In genomic region chr11:103264427-103265005, GRCm38 (mm10) we compare ENCODE assay signal across 8 mouse cellular contexts. TPM values are rescaled to one million over a fixed set of nuclear protein-coding genes. Genes with fewer than 3 reads are reported as not detected.
DNase-seq lines count a peak whose midpoint lies in the region; ATAC-seq and TF ChIP-seq lines count a peak whose summit lies in the region.
"Had no signal": no experiment of that assay in that cellular context is flagged by ENCODE, and none has a peak within 500 bp of the region (broad histone marks: within the 10 kb centered on the region; RNA-seq: fewer than 3 reads in every experiment).

No protein-coding gene starts in this region.

- peak overlapping the region; percentile 90 for H3K9ac ChIP-seq in CH12.LX (ENCODE audit: insufficient read depth, low read depth)
- no peak overlapping the region; the same call in 1 of the 2 replicates for H3K9ac ChIP-seq in hindbrain, embryonic 13.5 days
- peak overlapping the region; percentile 26 for H3K9ac ChIP-seq in midbrain, embryonic 14.5 days (replicated peaks; ENCODE audit: low read length)

- H3K79me2 ChIP-seq in CH12.LX (replicated peaks; ENCODE audit: control insufficient read depth, extremely low read depth, insufficient read depth, poor library complexity, severe bottlenecking), result peaks cover 49% of the 10 kb centered on the region

- H3K4me2 ChIP-seq in CH12.LX (ENCODE audit: insufficient read depth, low read depth, poor library complexity, severe bottlenecking), result peak overlapping the region; percentile 76
- H3K4me2 ChIP-seq in hindbrain, embryonic 13.5 days, result peak overlapping the region; percentile 13; the same call in 1 of the 2 replicates
- peak overlapping the region; percentile 78 for H3K4me2 ChIP-seq in midbrain, embryonic 14.5 days (ENCODE audit: low read length)

- in situ Hi-C loops in CH12.LX (cut with MboI; ENCODE audit: low pct_ligation_motif_present, low pct_unique_long_range_greater_than_20kb, low sequenced_read_pairs), result no loop called here

- H3K4me3 ChIP-seq in CH12.LX (replicated peaks in 1 of 3; ENCODE audit: low read depth in 2 of 3, low read length in 2 of 3, poor library complexity in 1 of 3), result peak overlapping the region; percentile 51 to 81 (median 61)
- H3K4me3 ChIP-seq in hindbrain, embryonic 13.5 days, result no peak overlapping the region
- no peak overlapping the region for H3K4me3 ChIP-seq in midbrain, embryonic 14.5 days (replicated peaks; ENCODE audit: low read depth, low read length)

- no peak for TF ChIP-seq RAD21 in CH12.LX (IDR thresholded peaks at IDR 0.05; ENCODE audit: low read depth, low read length)

- peaks cover 0 to 11% of the 10 kb centered on the region in 2 experiments for H3K36me3 ChIP-seq in CH12.LX (replicated peaks in 1 of 2; ENCODE audit: control insufficient read depth in 1 of 2, insufficient read depth in 1 of 2, low read length in 1 of 2)
- no peaks in the 10 kb centered on the region for H3K36me3 ChIP-seq in hindbrain, embryonic 13.5 days
- H3K36me3 ChIP-seq in midbrain, embryonic 14.5 days (ENCODE audit: control insufficient read depth, insufficient read depth, low read length), result no peaks in the 10 kb centered on the region

- no peak; the same call in 1 of the 2 replicates for TF ChIP-seq POLR2A in CH12.LX (IDR thresholded peaks at IDR 0.05; ENCODE audit: low read depth, low read length)

- H3K4me1 ChIP-seq in CH12.LX (ENCODE audit: control insufficient read depth in 1 of 2, insufficient read depth in 2 of 2), result peaks cover 31 to 75% of the 10 kb centered on the region in 2 experiments
- peaks cover 64% of the 10 kb centered on the region for H3K4me1 ChIP-seq in hindbrain, embryonic 13.5 days (replicated peaks)
- H3K4me1 ChIP-seq in midbrain, embryonic 14.5 days (ENCODE audit: control insufficient read depth, insufficient read depth, low read length), result peaks cover 42% of the 10 kb centered on the region

- 67% methylated on average over 20 of the region's 20 CpGs for WGBS in hindbrain, embryonic 13.5 days
- WGBS in midbrain, embryonic 14.5 days, result 45% methylated on average over 20 of the region's 20 CpGs

- ATAC-seq in hindbrain, embryonic 13.5 days (ENCODE audit: low FRiP score), result no peak
- ATAC-seq in midbrain, embryonic 14.5 days (ENCODE audit: low FRiP score, low TSS enrichment), result no peak

- TF ChIP-seq CTCF in CH12.LX (conservative IDR thresholded peaks at IDR 0.05 in 1 of 2, IDR thresholded peaks at IDR 0.05 in 1 of 2; ENCODE audit: low read depth in 2 of 2, low read length in 2 of 2), result no peak

- peak overlapping the region; percentile 73 for H3K27ac ChIP-seq in CH12.LX (ENCODE audit: insufficient read depth, low read depth)
- no peak overlapping the region for H3K27ac ChIP-seq in hindbrain, embryonic 13.5 days
- H3K27ac ChIP-seq in midbrain, embryonic 14.5 days (replicated peaks; ENCODE audit: low read depth, low read length), result peak overlapping the region; percentile 63

- no peaks in the 10 kb centered on the region for H3K9me3 ChIP-seq in CH12.LX (replicated peaks; ENCODE audit: low read length)
- no peaks in the 10 kb centered on the region for H3K9me3 ChIP-seq in hindbrain, embryonic 13.5 days
- H3K9me3 ChIP-seq in midbrain, embryonic 14.5 days (ENCODE audit: control insufficient read depth, low read length), result no peaks in the 10 kb centered on the region

- no peaks in the 10 kb centered on the region for H3K27me3 ChIP-seq in CH12.LX (replicated peaks)
- H3K27me3 ChIP-seq in hindbrain, embryonic 13.5 days, result no peaks in the 10 kb centered on the region
- H3K27me3 ChIP-seq in midbrain, embryonic 14.5 days (ENCODE audit: control insufficient read depth, insufficient read depth, low read length), result no peaks in the 10 kb centered on the region

- dilution Hi-C loops in CH12.LX (cut with MboI; ENCODE audit: extremely low pct_ligation_motif_present, extremely low pct_unique_long_range_greater_than_20kb, low sequenced_read_pairs), result no loop called here

- TF ChIP-seq EP300 in CH12.LX (IDR thresholded peaks at IDR 0.05; ENCODE audit: low read length), result no peak

- DNase-seq in A20 (ENCODE audit: low read depth, low spot score) (peak; percentile 77), CH12.LX (ENCODE audit: extremely low read depth) (peak; percentile 43)
- DNase-seq in midbrain, embryonic 14.5 days, result peak; percentile 49
- DNase-seq in left cerebral cortex, postnatal 36 days (ENCODE audit: low spot score in 2 of 2), result no peak
- no peak for DNase-seq in embryo, embryonic 10 days (ENCODE audit: low spot score)
- DNase-seq in cerebellum, postnatal 14 days, result no peak
- DNase-seq: left cerebral cortex, postnatal 4 days had no signal

- intact Hi-C loops in left cerebral cortex, postnatal 36 days (cut with DNase I), result loop anchor here (5.0 kb wide), 2 partner anchors 32 to 48 kb away; no protein-coding TSS in a partner anchor

TF ChIP-seq in CH12.LX, 34 proteins besides CTCF, POLR2A, EP300 and RAD21:
- TF ChIP-seq IRF4 (IDR thresholded peaks at IDR 0.05; ENCODE audit: low read depth, low read length) (peak; percentile 63; the same call in 1 of the 2 replicates), ZNF384 (IDR thresholded peaks at IDR 0.05; ENCODE audit: low read depth, low read length) (peak; percentile 68; the same call in 1 of the 2 replicates), RCOR1 (conservative IDR thresholded peaks at IDR 0.05; ENCODE audit: low read depth, low read length) (no peak), UBTF (IDR thresholded peaks at IDR 0.05; ENCODE audit: low read depth, low read length) (peak; percentile 39; the same call in 1 of the 2 replicates), MEF2A (IDR thresholded peaks at IDR 0.05; ENCODE audit: borderline replicate concordance, low read depth, low read length) (peak; percentile 16; the same call in 1 of the 2 replicates), PAX5 (IDR thresholded peaks at IDR 0.05; ENCODE audit: low read length) (no peak), BHLHE40 (IDR thresholded peaks at IDR 0.05; ENCODE audit: low read depth, low read length) (peak; percentile 43; the same call in 1 of the 2 replicates)
TF ChIP-seq in CH12.LX: peak in this region for 5.

RNA-seq across cellular contexts. Expression of gene Map3k14, which starts 2.8 kb away (rescaled TPM):
- total RNA-seq in CH12.LX (2012; rRNA removed) (9.9 TPM in 2 replicates), CH12.LX (2014; rRNA removed) (4.2 and 4.5 TPM in 2 replicates)
- polyA plus RNA-seq in CH12.LX (2012; ENCODE audit: insufficient read length, low read depth), result 9.0 and 11.2 TPM in 2 replicates
- 3.2 and 3.4 TPM in 2 replicates for polyA plus RNA-seq in hindbrain, embryonic 13.5 days (2015; fragmentation: Nextera tagmentation; extraction: Ambion mirVana)
- polyA plus RNA-seq in midbrain, embryonic 14.5 days (2014; fragmentation: Nextera tagmentation; extraction: Ambion mirVana), result 3.0 and 3.4 TPM in 2 replicates
- 1 to 10 TPM; 3.1 to 4.0 TPM for total RNA-seq in left cerebral cortex, postnatal 36 days (2021)

RNA-seq across cellular contexts. Expression of gene Spata32, which starts 46.3 kb away (rescaled TPM):
- total RNA-seq in CH12.LX (2012; rRNA removed) (not detected in 2 replicates), CH12.LX (2014; rRNA removed) (not detected in 2 replicates)
- polyA plus RNA-seq in CH12.LX (2012; ENCODE audit: insufficient read length, low read depth), result not detected in 2 replicates
- 0.40 and 0.58 TPM in 2 replicates for polyA plus RNA-seq in hindbrain, embryonic 13.5 days (2015; fragmentation: Nextera tagmentation; extraction: Ambion mirVana)
- 0.25 and 0.27 TPM in 2 replicates for polyA plus RNA-seq in midbrain, embryonic 14.5 days (2014; fragmentation: Nextera tagmentation; extraction: Ambion mirVana)
- total RNA-seq in left cerebral cortex, postnatal 36 days (2021), result 1 to 10 TPM; 2.0 to 2.4 TPM

RNA-seq across cellular contexts. Expression of gene 1700023F06Rik, which starts 56.2 kb away (rescaled TPM):
- total RNA-seq in CH12.LX (2012; rRNA removed), result not detected in 2 replicates
- not detected in 2 replicates for total RNA-seq in CH12.LX (2014; rRNA removed)
- not detected in 2 replicates for polyA plus RNA-seq in CH12.LX (2012; ENCODE audit: insufficient read length, low read depth)
- 0.87 and 1.3 TPM in 2 replicates for polyA plus RNA-seq in hindbrain, embryonic 13.5 days (2015; fragmentation: Nextera tagmentation; extraction: Ambion mirVana)
- 0.88 and 2.1 TPM in 2 replicates for polyA plus RNA-seq in midbrain, embryonic 14.5 days (2014; fragmentation: Nextera tagmentation; extraction: Ambion mirVana)
- total RNA-seq in left cerebral cortex, postnatal 36 days (2021), result 1 to 10 TPM; 1.8 to 2.4 TPM

Comparison
In these comparisons a context has a peak if more than half of its experiments do, and no peak if none do; other contexts are left out.
1. DNase-seq: peak in A20 (single experiment), CH12.LX (single experiment) and midbrain, embryonic 14.5 days (single experiment); none in left cerebral cortex, postnatal 36 days (0 of 2), embryo, embryonic 10 days (single experiment) and cerebellum, postnatal 14 days (0 of 2).
2. H3K4me2 ChIP-seq: peak in every context shown above with its lines; median percentile 78 in midbrain, embryonic 14.5 days; 76 in CH12.LX; 13 in hindbrain, embryonic 13.5 days.
3. H3K4me3 ChIP-seq: peak in CH12.LX (3 of 3); none in hindbrain, embryonic 13.5 days (single experiment) and midbrain, embryonic 14.5 days (single experiment).